Mouse (Mus musculus): ENCODE data around the gene Rdx. TPM values are rescaled to one million over a fixed set of nuclear protein-coding genes. Genes with fewer than 3 reads are reported as not detected.

The Rdx gene
- 100 to 1,000 TPM; 125 to 131 TPM for total RNA-seq (2021)
- long read RNA-seq, experiment 1, full-length matches to known transcripts = 145 of 168 reads
- long read RNA-seq, experiment 1, partial matches to known transcripts = 5 of 168 reads
- long read RNA-seq, experiment 1, other reads (novel, unspliced or antisense) = 18 of 168 reads
- long read RNA-seq, experiment 2, full-length matches to known transcripts = 161 of 189 reads
- long read RNA-seq, experiment 2, partial matches to known transcripts = 11 of 189 reads
- long read RNA-seq, experiment 2, other reads (novel, unspliced or antisense) = 17 of 189 reads

DNA sequence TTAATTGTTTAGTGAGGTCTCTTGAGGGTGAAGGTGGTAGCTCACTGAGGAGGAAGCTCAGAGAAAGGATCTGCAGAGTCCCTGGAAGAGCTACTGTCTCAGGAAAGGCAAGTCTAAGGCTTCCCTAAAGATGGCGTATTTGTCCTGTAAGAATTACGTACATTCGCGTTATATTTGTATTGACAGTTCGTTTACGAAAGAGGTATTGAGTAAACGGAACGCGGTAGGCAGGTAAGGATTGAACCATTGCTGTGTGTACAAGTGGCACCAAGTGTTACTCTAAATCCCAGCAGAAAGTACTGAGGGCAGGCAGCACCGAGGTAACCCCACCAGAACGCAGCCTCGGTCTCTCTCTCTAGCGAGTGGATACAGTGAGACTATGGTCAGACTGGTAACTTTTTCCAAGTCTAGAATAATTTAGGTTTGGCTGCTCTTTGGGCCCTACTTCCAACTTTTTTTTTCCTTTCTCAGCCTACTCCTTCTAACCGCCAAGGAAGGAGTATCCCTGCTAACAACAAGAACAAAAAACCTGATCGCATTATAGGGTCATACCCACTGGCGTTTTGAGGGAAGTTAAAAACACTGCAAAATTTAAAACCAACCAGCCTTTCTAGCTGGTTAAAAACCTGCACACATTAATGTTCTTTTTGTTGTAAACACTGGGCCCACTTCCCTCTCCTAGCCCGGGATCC, at the start of gene Rdx:
Rdx (plus strand) TSS at position 45 of the 692 bp plus-strand sequence.
- peak in 1 of 2 experiments; percentile 16 for DNase-seq (ENCODE audit: low spot score in 2 of 2)

DNA sequence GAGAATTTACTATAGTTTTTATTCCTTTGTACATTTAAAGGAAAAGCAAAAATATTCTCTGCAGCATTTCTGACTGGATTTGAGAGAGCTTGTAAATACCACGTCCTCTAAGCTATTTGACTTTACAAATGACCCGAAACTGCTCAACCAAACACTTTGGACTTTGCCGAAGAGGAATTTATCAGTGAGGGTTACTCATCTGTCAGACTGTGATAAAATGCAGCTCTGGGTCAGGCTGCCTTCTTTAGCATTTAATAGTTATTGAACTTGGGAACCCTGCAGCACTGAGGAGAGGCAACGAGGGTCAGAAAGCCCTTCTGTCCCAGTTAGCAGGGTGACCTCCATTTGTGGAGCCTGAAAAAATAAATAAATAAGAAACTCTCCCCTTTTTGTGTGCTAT, 43.5 kb upstream of the Rdx start:
- DNase-seq (ENCODE audit: low spot score in 2 of 2) = no peak

DNA sequence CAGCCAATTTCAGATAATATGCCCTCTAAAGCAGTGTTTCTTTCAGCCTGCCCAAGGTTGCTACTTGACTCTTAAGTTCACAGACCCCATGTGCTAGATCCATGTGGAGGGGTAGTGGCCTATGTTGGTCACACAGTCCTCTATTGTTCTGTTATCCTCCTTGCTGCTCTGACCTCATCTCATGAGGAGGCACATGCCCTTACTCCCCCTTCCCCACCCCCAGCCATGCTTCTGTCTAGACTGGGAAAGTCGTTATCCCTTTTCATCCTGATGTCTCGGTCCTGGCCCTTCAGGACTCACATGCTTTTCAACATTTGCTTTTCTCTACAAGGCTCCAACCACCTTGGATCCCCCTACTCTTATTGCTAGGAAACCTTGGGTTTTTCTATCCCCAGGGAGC, 39.6 kb upstream of the Rdx start:
- DNase-seq (ENCODE audit: low spot score in 2 of 2) = no peak

DNA sequence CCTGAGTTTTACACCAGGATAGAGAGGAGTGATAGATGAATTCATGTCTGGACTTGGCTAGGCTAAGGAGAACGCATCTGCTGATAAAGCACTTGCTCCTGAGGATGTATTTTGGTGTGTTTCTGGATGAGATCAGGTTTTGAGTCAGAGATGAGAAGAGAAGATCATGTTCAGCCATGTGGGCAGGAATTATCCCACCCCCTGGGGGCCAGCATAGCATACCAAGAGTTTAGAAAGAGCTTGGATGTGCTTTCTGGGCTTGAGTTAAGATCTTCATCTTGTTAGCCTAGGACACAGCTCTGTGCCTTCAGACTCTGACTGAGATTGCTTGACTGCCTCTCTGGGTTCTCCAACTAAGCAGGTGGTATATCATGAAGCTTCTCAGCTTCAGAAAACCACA, 38.5 kb upstream of the Rdx start:
- DNase-seq (ENCODE audit: low spot score in 2 of 2) = no peak

DNA sequence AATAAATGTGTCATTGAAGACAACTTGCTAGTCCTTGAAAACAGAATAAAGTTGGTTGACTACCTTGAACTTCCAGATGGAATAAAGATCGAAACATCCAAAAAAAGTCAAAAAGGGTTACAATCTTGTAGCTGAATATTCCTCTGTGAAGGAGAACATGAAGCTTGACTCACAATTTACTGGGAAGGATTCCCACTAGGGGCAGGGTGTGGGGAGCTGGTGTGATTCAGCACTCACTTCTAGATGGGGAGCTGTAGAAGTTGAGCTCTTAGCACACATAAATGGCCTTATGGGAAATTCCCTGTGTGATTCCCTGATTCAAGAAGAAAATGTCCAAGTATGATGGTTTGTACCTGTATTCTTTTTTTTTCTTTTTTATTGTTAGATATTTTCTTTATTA, 34.7 kb upstream of the Rdx start:
- no peak for DNase-seq (ENCODE audit: low spot score in 2 of 2)

DNA sequence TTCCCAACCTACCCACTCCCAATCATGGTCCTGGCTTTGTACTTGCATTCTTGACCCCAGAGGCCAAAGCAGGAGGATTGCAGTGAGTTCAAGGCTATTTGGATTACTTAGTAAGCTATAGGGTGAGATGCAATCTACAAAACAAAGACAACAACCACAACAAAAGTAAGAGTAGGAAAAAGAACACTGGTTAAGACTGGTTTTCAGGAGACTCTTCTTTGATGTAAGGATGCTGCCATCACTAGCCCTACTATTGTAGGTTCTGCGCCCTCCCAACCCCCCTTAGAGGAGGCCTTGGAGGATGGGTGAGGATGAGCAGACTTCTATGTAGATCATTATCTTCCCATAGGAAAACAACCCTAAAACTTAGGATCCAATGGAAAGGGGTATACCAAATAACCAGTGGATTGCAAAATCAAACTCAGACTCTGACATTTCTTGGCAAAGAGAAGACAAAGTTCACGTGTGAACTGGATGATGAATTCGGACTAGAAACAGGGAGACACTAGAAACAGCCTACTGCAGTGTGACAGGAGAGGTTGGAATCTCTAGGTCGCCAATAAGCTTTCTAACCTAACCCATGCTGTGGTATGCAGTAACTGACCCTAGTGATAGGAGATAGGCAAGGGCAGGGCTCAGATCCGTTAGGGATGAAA, 34.1 kb upstream of the Rdx start:
- no peak for DNase-seq (ENCODE audit: low spot score in 2 of 2)

DNA sequence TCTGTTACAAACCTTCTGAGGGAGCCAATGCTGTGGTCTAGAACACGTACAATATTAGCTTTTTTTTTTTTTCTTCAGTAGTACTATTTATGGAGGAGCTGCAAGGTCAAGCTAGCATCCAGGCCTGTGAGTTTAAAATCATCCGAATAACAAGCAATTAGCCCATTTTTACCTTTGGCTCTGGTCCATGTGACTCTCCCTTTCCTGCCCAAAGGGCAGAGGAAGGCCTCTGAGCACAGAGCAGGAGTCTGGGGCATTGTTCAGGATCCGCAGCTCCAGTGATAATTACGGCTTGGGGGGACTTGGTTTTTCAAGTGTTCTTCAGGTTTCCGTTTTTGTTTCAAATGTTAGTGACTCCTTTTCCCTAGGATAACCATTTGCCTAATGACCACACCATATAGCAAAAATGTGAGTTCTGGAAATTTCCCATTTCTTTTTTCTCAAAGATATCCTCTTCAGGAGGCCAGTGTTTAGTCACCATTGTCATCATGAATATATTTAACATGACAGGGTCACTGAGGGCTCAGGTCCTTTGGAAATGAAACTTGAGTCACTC, 33.0 kb upstream of the Rdx start:
- no peak for DNase-seq (ENCODE audit: low spot score in 2 of 2)

DNA sequence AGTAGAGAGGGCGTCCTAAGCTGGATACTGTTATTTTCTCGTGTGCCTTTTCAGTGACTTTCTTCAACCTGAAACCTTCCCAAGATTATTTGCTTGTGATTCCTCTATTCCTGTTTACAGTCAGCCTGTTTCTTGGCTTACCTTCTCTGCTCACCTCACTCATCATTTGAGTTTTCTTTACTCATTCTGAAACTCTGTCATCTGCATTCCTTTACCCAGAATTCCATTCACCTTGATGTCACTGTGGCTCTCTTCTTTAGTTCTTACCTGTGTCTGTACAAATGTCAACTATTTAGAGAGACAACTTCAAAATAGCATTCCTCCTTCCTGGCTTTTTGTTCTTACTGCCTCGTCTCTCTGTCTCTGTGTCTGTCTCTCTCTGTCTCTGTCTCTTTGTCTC, 29.9 kb upstream of the Rdx start:
- DNase-seq (ENCODE audit: low spot score in 2 of 2) = no peak

DNA sequence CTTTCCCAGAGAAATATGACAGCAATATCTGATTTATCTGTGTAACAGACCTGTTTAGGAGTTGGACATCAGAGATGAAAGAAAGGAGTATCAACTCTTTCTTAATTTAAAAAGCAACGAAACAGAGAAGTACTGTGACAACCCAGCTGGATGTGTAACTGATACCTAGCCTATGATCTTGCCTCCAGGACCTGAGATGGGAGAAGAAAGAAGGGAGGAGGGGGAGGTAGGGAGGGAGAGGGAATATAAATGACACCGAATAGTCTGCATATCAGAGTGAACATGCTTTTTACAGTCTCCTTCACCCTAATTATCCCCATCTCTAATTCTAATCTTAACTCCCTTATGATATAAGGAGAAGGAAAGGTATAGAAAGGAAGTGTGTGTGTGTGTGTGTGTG, 29.1 kb upstream of the Rdx start:
- DNase-seq (ENCODE audit: low spot score in 2 of 2) = no peak

DNA sequence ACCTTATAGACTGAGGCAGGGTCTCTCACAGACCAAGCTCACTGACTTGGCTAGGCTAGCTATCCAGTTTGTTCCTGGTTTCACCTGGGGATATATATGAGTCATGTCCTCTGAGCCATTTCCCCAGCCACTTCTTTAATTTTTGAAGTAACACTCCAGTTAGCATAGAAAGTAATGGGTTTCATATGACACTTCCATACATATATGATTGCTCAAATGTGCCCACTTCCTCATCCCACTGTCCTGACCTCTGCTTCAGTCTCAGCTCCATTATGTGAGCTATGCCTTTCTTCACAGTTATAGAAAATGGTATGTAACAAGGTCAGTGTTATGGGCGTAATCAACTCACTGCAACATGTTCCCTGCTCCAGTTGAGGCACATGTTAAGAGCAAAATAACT, 28.5 kb upstream of the Rdx start:
- no peak for DNase-seq (ENCODE audit: low spot score in 2 of 2)

DNA sequence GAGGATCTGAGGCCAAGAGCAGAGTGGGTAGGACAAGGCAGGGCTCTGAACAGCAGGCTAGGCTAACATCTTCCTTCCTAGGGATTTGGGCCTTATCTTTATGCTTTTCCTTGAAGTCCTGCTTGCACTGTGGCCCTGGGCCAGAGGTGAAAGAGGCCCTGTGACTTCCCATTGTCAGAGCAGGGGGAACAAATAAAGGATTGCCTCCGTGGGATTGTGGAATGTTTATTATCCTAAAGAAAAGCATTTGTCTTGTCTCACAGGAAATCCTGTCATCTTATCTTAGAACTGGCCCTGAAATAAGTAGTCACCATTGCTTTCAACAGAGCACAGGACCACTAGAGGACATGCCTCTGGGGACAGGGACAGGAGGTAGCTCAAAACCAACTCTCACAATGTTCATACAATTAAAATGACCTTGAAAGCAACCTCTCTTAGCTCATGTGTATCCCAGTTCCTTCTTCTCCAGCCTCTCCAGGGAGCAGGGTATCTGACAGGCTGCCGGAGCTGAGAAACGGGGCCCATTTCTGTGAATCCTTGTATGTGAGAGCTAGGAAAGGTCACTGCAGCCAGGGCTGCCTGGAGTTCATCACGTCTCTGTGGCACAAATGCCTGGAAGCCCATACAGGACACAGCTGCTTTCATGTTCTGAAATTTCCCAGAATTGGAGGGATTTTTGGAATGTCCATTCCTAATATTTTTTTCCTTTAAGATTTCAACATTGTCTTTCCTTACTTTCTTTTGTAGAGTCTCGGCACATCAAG, 19.5 kb upstream of the Rdx start:
- DNase-seq (ENCODE audit: low spot score in 2 of 2) = no peak

DNA sequence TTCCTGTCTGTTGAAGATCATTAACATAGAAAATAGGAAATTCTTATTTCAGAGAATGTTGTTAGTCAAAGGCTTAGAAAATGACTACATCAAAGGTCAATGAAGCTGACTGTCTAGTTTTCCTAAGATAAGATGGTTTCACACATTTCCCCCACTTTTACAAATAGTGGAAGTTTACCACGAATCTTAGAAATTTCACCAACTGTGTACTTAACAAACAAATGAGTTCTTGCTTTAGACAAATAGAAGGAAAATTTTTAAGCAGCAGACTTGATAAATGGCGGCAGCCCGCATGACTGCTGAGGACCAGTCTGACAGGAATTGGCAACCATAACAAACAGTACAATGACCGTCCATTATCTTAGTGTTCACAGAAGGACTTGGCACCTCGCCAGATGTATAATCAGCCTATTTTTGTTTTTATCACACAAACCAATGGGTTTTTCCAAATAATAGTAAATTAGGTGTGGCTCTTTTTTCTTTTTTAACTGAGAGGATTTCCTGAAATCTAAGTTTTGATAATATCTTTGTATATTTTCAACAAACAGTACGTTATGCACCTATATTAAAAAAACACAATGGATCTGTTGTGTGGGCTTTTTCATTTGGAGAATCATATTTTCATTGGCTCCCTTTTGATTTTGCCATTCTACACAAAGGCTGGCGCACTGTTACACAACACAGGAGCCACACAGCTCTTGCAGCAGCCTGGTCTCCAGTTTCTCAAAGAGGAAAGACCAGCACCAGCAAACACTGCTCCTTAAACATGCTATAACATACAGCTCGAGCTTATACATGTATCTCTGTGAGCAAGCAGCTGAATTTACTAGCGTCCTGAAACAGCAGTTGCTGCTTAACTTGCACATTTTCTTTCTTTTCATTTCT, 18.2 kb upstream of the Rdx start:
- no peak for DNase-seq (ENCODE audit: low spot score in 2 of 2)

DNA sequence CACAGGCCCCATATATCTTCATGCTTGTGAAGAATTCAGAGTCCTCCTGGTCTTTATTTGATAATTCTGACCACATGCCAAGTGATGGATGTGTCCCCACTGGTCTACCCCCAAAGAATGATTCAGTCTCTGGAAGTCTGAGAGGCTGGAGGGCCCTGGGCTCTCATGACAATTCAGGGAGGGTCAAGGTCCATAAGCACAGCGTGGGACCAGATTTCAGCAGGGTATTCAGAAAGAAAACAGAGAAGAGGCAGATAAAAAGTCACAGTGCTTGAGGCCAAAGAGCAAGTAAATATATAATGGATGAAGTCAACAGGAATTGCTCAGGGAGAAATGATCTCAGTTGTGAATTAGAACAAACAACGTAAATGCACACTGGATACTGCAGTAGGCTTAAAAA, 15.5 kb upstream of the Rdx start:
- no peak for DNase-seq (ENCODE audit: low spot score in 2 of 2)

DNA sequence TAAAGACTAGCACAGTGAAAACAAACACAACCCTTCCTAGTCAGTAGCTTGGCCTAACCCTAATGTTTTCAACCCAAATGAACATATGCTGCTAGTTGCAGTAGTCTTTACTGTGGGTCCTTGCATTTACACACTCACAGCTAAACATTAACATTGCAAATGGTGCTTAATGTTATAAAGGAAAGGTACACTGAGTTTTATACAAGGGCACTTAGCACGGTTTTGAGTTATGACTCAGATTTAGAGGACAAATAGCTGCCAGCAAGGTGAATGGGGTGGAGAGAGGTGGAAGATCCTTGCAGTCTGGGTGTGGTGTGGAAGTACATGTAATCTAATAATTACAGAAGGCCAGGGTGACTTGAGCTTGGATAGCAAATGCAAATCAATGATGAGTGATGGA, 9.5 kb upstream of the Rdx start:
- DNase-seq (ENCODE audit: low spot score in 2 of 2) = no peak

DNA sequence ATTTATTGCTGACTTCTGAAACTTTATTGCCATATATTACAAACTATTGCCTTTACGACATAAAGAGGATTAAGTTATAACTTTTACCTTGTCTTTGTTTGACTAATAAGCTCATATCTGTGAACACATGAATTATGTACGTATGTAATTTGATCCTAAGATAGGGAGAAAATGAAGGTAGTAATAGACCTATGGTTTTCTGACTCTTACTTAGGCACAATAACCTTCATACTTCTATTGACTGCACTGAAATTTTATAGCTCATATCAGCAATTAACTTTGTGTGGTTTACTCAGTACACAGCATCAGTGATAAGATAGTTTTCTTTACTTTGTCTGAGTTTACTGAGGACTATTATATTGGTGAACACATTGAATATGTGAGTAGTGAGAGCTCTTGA, 5.3 kb upstream of the Rdx start:
- no peak for DNase-seq (ENCODE audit: low spot score in 2 of 2)

DNA sequence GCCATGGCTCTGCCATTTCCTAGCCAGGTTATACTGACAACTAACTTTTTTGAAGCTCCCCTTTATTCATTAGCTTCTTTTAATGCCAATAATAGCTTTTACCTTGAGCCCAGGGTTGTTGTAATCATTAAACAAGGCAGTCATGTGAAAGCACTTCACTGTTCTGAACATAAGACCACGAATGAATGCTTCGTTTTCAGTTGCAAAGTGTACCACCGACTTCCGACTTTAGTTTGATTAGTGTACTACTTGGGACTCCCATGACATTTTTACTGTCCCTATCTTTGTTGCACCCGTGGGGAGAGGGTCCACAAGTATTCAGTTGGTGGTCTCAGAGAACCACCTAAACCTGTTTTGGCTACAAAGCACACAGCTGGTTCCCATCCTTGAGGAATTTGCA, 287 bp upstream of the Rdx start:
- DNase-seq (ENCODE audit: low spot score in 2 of 2) = no peak

DNA sequence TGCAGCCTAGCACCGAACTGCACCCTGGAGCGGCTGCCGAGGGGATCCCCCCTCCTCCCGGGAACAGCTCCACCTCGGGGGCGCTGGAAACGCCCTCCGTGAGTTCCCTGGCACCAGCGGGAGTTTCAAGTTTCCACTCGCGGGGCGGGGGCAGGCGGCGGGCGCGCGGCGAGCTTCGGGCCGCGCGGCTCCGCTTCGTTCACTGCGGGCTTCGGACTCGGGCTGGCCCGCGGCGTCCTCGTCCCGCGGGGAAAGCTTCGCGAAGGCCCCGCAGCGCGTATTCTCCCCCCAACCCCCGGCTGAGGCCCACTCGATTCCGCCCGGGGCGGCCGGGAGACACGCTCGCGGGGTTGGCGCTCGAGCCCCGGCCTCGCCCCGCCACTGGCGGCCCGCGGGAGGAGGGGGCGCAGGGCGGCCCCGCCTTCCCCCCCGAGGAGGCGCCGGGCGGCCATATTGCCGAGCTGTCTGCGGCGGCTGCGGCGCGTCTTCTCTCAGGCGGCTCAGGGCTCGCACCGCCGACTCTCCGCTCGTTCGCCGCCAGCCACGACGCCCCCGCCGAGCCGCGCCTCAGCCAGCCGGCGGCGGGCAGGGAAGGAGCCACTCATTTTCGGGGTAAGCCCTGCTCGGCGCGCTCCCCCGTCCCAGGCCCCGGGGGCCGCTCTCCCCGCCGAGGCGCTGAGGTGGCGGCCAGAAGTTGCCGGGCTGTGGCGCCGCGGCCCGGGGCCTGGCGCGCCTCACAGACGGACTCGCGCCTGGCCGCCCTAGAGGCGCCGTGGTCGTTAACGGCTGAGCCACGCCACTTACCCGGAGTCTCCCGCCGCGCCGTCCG, 1.1 kb downstream of the Rdx start:
- DNase-seq (ENCODE audit: low spot score in 2 of 2) = peak; percentile 78 to 89

DNA sequence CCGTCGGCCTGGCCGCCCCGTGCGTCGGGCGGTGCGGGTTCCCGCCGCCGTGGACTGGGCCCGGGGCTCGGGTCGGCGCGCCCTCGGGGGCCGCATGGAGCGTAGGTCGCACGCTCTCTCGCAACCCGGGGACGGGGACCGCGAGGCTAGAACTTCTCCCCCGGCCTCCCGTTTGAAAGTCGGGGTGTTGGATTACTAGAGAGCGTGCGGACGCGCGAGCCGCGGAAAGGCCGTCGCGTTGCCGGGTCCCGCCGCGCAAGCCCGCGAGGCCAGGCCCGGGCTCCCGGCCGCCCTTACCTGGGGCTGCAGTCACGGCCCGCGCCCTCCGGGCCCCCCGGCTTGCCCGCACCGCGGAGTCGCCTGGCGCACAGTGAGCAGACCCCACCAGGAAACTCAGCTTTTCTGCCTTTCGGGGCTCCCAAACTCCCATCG, 1.7 kb downstream of the Rdx start:
- DNase-seq (ENCODE audit: low spot score in 2 of 2) = peak; percentile 41 to 64

DNA sequence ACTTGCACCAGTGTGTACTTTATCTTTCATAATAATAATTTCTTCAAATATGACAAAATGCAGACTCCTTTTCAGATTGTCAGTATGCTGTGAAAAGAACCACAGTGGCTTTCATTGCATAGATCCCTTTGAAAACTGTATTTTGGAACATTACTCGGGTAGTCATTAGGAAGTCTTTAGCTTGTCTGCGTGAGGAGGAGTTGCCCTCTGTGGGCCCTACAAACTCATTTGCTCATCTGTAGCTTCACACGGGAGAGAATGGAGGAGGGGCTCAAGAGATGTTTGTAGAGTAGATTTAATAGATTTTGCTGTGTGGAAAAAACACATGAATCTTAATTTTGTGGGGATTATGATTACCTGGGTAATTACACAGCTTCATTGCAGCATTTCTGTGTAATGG, 2.6 kb downstream of the Rdx start:
- DNase-seq (ENCODE audit: low spot score in 2 of 2) = no peak

DNA sequence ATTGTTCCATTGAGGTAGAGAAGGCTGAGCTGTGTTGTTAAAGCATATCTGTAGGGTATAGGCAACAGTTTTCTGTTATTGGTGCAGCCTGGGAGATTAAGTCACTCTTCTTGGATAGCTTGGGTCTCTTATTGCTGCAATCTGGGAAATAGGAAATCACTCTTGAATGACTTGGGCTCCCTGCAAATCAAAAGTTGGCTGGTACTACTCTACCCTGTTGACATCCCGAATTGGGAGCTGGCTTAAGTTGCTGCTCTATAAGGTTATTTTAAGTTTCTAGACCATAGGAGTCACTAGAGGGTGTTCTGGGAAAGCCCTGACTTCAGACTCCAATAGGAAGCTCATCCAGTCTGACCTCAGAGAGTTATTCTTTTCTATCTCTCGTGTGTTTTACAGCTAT, 3.4 kb downstream of the Rdx start:
- DNase-seq (ENCODE audit: low spot score in 2 of 2) = no peak
